Mouse (Mus musculus) forebrain, postnatal 0 days (tissue): ENCODE measurements at regions not wholly inside any gene's neighbourhood (a gene's known extent, or its start where the extent isn't known, plus 50 kb on each side); places are given as distances from the start of the nearest gene placed in this dataset.

ENCODE experiments used
- ATAC-seq: fragments of 200-750 bp; cut with Nextera tagmentation; 2 replicates; pipeline ENCODE4 v1.8.0; 2017; ENCODE audit warnings: mild to moderate bottlenecking, moderate library complexity
- DNase-seq: peaks from one replicate; pipeline ENCODE4 v3.0.0-alpha.2; 2015
- H3K27ac ChIP-seq: fragments of 300-500 bp; sonication (generic); 2 replicates; pipeline ENCODE4 v1.5.1; 2014; ENCODE audit warnings: low read depth, mild to moderate bottlenecking, antibody characterized with exemption, low read length, moderate library complexity, mixed read lengths
- H3K27me3 ChIP-seq: fragments of 300-500 bp; sonication (generic); 2 replicates; pipeline ENCODE4 v1.6.1; 2014; ENCODE audit warnings: mild to moderate bottlenecking, low read length, mixed read lengths; ENCODE audit not compliant: insufficient read depth
- H3K36me3 ChIP-seq: fragments of 300-500 bp; sonication (generic); 2 replicates; pipeline ENCODE4 v1.6.1; 2014; ENCODE audit warnings: mild to moderate bottlenecking, moderate library complexity; ENCODE audit not compliant: insufficient read depth
- H3K4me1 ChIP-seq: fragments of 300-500 bp; sonication (generic); 2 replicates; pipeline ENCODE4 v1.6.1; 2014; ENCODE audit warnings: antibody characterized with exemption; ENCODE audit not compliant: insufficient read depth
- H3K4me2 ChIP-seq: fragments of 300-500 bp; sonication (generic); 2 replicates; pipeline ENCODE4 v1.6.1; 2014; ENCODE audit warnings: low read depth, mild to moderate bottlenecking, moderate library complexity
- H3K4me3 ChIP-seq: fragments of 300-500 bp; sonication (generic); 2 replicates; pipeline ENCODE4 v1.5.1; 2014; ENCODE audit warnings: low read depth, low read length, mixed read lengths
- H3K9ac ChIP-seq: fragments of 300-500 bp; sonication (generic); 2 replicates; pipeline ENCODE4 v1.6.1; 2014; ENCODE audit warnings: mild to moderate bottlenecking
- H3K9me3 ChIP-seq: fragments of 300-500 bp; sonication (generic); 2 replicates; pipeline ENCODE4 v1.6.1; 2016; ENCODE audit warnings: low read length
- CTCF ChIP-seq: sonication (generic); IDR thresholded peaks from 2 replicates; pipeline ENCODE4 v1.5.1; 2016; ENCODE audit warnings: antibody characterized with exemption, control low read depth, low read depth
- WGBS: fragments of 180-500 bp; shearing (Covaris S2); extraction: QIAGEN DNeasy Blood & Tissue Kit; methylation state at CpG from one replicate; pipeline ENCODE4 v1.1.7; 2014; 5-methylcytosine and 5-hydroxymethylcytosine counted together

- ATAC-seq (peak; percentile 53; the same call in 1 of the 2 replicates), DNase-seq (peak; percentile 64)
- TF ChIP-seq CTCF: no peak
- H3K27me3 ChIP-seq: no peaks in the 10 kb centered on the region
- H3K9ac ChIP-seq: no peak overlapping the region
- peak overlapping the region; percentile 46; the same call in 1 of the 2 replicates for H3K27ac ChIP-seq
- 22% methylated on average over 3 of the region's 3 CpGs for WGBS
- H3K4me1 ChIP-seq: 0 out of 2 replicates have a peak, but pooled peaks cover 7% of the 10 kb centered on the region
- H3K4me2 ChIP-seq: no peak overlapping the region
- no peaks in the 10 kb centered on the region for H3K36me3 ChIP-seq
- H3K4me3 ChIP-seq: no peak overlapping the region
- H3K9me3 ChIP-seq: no peaks in the 10 kb centered on the region
Measured at GRCm38 (mm10) chr17:26361992-26362391, 52.6 kb upstream of the Neurl1b start.

GRCm38 (mm10) chr17:26362586-26363361 lies 51.9 kb upstream of the Neurl1b start:
- no peak for DNase-seq
- 0 out of 2 replicates have a peak, but pooled peaks cover 7% of the 10 kb centered on the region for H3K4me1 ChIP-seq
- peak overlapping the region; percentile 45 for H3K27ac ChIP-seq
- H3K4me2 ChIP-seq: no peak overlapping the region
- no peaks in the 10 kb centered on the region for H3K36me3 ChIP-seq
- H3K4me3 ChIP-seq: no peak overlapping the region
- TF ChIP-seq CTCF: peak; percentile 31; the same call in 1 of the 2 replicates
- no peaks in the 10 kb centered on the region for H3K9me3 ChIP-seq
- WGBS: 49% methylated on average over 12 of the region's 12 CpGs
- H3K27me3 ChIP-seq: no peaks in the 10 kb centered on the region
- ATAC-seq: 0 out of 2 replicates have a peak, but pooled peaks have one; percentile 25
- H3K9ac ChIP-seq: no peak overlapping the region

GRCm38 (mm10) chr17:26363853-26364532 lies 50.6 kb upstream of the Neurl1b start:
- H3K4me1 ChIP-seq: 0 out of 2 replicates have a peak, but pooled peaks cover 7% of the 10 kb centered on the region
- no peaks in the 10 kb centered on the region for H3K27me3 ChIP-seq
- no peak overlapping the region for H3K4me2 ChIP-seq
- no peak for TF ChIP-seq CTCF
- no peak for DNase-seq
- H3K36me3 ChIP-seq: no peaks in the 10 kb centered on the region
- H3K9me3 ChIP-seq: no peaks in the 10 kb centered on the region
- H3K27ac ChIP-seq: no peak overlapping the region
- ATAC-seq: no peak
- WGBS: 44% methylated on average over 5 of the region's 5 CpGs
- no peak overlapping the region for H3K9ac ChIP-seq
- no peak overlapping the region for H3K4me3 ChIP-seq
